Mouse (Mus musculus): ENCODE measurements around the gene Psme1. TPM values are rescaled to one million over a fixed set of nuclear protein-coding genes. Genes with fewer than 3 reads are reported as not detected.

Gene Psme1
- polyA plus RNA-seq, 1 experiment: 154 TPM

- no peak for TF ChIP-seq GATA1 (IDR thresholded peaks at IDR 0.05; ENCODE audit: low read length)
Measured at GRCm38 (mm10) chr14:55560202-55561073, 17.5 kb upstream of the Psme1 start, which contains the start of gene A730061H03Rik. Gene A730061H03Rik, minus strand, starts transcription at chr14:55560406.

- no peak for TF ChIP-seq GATA1 (IDR thresholded peaks at IDR 0.05; ENCODE audit: low read length)
Measured at GRCm38 (mm10) chr14:55561860-55562259, 16.1 kb upstream of the Psme1 start.

- no peak for TF ChIP-seq GATA1 (IDR thresholded peaks at IDR 0.05; ENCODE audit: low read length)
Measured at GRCm38 (mm10) chr14:55563249-55563648, 14.7 kb upstream of the Psme1 start.

- no peak for TF ChIP-seq GATA1 (IDR thresholded peaks at IDR 0.05; ENCODE audit: low read length)
Measured at GRCm38 (mm10) chr14:55565748-55566147, 12.2 kb upstream of the Psme1 start.

GRCm38 (mm10) chr14:55567496-55567895, 10.4 kb upstream of the Psme1 start:
- TF ChIP-seq GATA1 (IDR thresholded peaks at IDR 0.05; ENCODE audit: low read length): no peak

GRCm38 (mm10) chr14:55570588-55570987, 7.3 kb upstream of the Psme1 start:
- no peak for TF ChIP-seq GATA1 (IDR thresholded peaks at IDR 0.05; ENCODE audit: low read length)

- TF ChIP-seq GATA1 (IDR thresholded peaks at IDR 0.05; ENCODE audit: low read length): no peak
Measured at GRCm38 (mm10) chr14:55571760-55572159, 6.2 kb upstream of the Psme1 start.

GRCm38 (mm10) chr14:55575302-55575701, 2.6 kb upstream of the Psme1 start, which contains the start of gene Fitm1:
Gene Fitm1, plus strand, starts transcription at chr14:55575617.
- TF ChIP-seq GATA1 (IDR thresholded peaks at IDR 0.05; ENCODE audit: low read length): no peak

- TF ChIP-seq GATA1 (IDR thresholded peaks at IDR 0.05; ENCODE audit: low read length): no peak
Measured at GRCm38 (mm10) chr14:55575711-55576110, 2.2 kb upstream of the Psme1 start.

- no peak for TF ChIP-seq GATA1 (IDR thresholded peaks at IDR 0.05; ENCODE audit: low read length)
Measured at GRCm38 (mm10) chr14:55576376-55576775, 1.5 kb upstream of the Psme1 start.

GRCm38 (mm10) chr14:55578668-55579269, 846 bp downstream of the Psme1 start:
- no peak for TF ChIP-seq GATA1 (IDR thresholded peaks at IDR 0.05; ENCODE audit: low read length)

GRCm38 (mm10) chr14:55579511-55580496, 1.9 kb downstream of the Psme1 start:
- no peak for TF ChIP-seq GATA1 (IDR thresholded peaks at IDR 0.05; ENCODE audit: low read length)

- TF ChIP-seq GATA1 (IDR thresholded peaks at IDR 0.05; ENCODE audit: low read length): no peak
Measured at GRCm38 (mm10) chr14:55580731-55581130, 2.8 kb downstream of the Psme1 start.

- TF ChIP-seq GATA1 (IDR thresholded peaks at IDR 0.05; ENCODE audit: low read length): no peak
Measured at GRCm38 (mm10) chr14:55581981-55582681, 4.2 kb downstream of the Psme1 start.

- no peak for TF ChIP-seq GATA1 (IDR thresholded peaks at IDR 0.05; ENCODE audit: low read length)
Measured at GRCm38 (mm10) chr14:55584303-55584701, 6.4 kb downstream of the Psme1 start.
